Mouse (Mus musculus) E14TG2a.4 (cell line): ENCODE data around the gene Eif2b2.

ENCODE experiments used
- H3K27me3 ChIP-seq: 2 replicates; pipeline ENCODE4 v1.6.1; 2014; ENCODE audit warnings: low read length, control low read depth; ENCODE audit not compliant: insufficient read depth
- H3K36me3 ChIP-seq: 2 replicates; pipeline ENCODE4 v1.6.1; 2014; ENCODE audit warnings: low read length, control low read depth; ENCODE audit not compliant: insufficient read depth
- H3K4me1 ChIP-seq: replicated peaks from 2 replicates; pipeline ENCODE4 v1.6.1; 2014; ENCODE audit warnings: low read depth, low read length, control low read depth
- H3K4me3 ChIP-seq: replicated peaks from 2 replicates; pipeline ENCODE4 v1.5.1; 2014; ENCODE audit warnings: mild to moderate bottlenecking, low read length
- H3K9me3 ChIP-seq: 2 replicates; pipeline ENCODE4 v1.6.1; 2014; ENCODE audit warnings: low read length, control low read depth
- CTCF ChIP-seq: conservative IDR thresholded peaks from 2 replicates; pipeline ENCODE4 v1.5.1; 2014; ENCODE audit warnings: low read length
- NANOG ChIP-seq: IDR thresholded peaks from 2 replicates; pipeline ENCODE4 v1.6.1; 2014; ENCODE audit warnings: borderline replicate concordance, low read length, mixed read lengths
- POU5F1 ChIP-seq: IDR thresholded peaks from 2 replicates; pipeline ENCODE4 v1.6.1; 2014; ENCODE audit warnings: low read length, borderline replicate concordance

Gene Eif2b2

DNA sequence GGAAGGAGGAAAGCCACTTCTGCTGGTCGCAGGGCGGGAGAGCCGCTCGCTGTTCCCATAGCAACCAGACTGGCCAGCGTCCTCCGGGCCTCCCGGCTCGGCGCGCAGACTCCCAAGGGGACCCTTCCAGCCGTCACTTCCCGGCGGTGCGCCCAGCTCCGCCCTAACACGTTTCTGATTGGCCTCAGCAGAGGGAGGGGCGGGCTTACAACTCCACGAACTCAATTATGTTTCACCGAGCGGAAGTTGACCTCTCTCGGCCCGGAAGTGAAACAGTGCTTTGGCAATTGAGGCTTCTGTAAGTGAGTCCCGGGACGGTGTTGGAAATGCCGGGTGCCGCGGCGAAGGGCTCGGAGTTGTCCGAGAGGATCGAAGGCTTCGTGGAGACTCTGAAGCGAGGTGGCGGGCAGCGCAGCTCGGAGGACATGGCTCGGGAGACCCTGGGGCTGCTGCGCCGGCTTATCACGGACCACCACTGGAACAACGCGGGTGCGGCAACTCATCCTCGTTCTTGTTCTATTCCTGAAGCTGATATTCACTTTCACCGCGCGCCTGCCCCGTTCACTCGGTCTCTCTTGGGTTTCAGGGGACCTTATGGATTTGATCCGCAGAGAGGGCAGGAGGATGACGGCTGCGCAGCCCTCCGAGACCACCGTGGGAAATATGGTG lies at the start of gene Eif2b2:
Gene Eif2b2, plus strand, starts transcription at position 246 of the 669 bp plus-strand sequence.
- no peaks in the 10 kb centered on the region for H3K27me3 ChIP-seq
- peak within 1 kb of the TSS; percentile 96 for H3K4me3 ChIP-seq
- TF ChIP-seq POU5F1 (no peak), CTCF (no peak), NANOG (no peak)
- H3K9me3 ChIP-seq, result no peaks in the 10 kb centered on the region
- H3K36me3 ChIP-seq, result peaks cover 38% of the 10 kb centered on the region
- peaks cover 32% of the 10 kb centered on the region for H3K4me1 ChIP-seq

DNA sequence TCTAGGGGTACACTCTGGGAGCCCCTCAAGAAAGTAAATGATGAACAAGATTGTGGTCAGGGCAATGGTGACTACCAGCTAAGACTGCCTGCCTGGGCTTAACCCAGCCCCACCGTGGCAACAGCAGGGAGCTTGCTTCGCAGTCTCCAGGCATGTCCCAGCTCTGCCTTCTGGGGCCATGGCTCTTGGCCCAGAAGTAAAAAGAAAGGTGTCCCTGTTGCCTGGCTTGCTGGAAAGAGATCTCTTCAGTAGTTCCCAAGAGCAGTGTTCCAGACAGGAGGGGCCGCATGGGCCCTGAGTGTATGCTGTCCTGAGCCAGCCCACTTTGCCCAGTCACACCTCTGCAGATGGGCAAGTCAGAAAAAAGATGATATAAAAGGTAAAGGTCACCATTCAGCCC lies 49.4 kb upstream of the Eif2b2 start:
- no peak for TF ChIP-seq NANOG
- no peak for TF ChIP-seq CTCF
- no peak for TF ChIP-seq POU5F1
- peaks cover 25% of the 10 kb centered on the region for H3K4me1 ChIP-seq
- no peaks in the 10 kb centered on the region for H3K36me3 ChIP-seq
- peaks cover 59% of the 10 kb centered on the region for H3K27me3 ChIP-seq
- H3K9me3 ChIP-seq, result 0 out of 2 replicates have a peak, but pooled peaks cover 4% of the 10 kb centered on the region
- peak overlapping the region; percentile 71; the same call in 1 of the 2 replicates for H3K4me3 ChIP-seq

DNA sequence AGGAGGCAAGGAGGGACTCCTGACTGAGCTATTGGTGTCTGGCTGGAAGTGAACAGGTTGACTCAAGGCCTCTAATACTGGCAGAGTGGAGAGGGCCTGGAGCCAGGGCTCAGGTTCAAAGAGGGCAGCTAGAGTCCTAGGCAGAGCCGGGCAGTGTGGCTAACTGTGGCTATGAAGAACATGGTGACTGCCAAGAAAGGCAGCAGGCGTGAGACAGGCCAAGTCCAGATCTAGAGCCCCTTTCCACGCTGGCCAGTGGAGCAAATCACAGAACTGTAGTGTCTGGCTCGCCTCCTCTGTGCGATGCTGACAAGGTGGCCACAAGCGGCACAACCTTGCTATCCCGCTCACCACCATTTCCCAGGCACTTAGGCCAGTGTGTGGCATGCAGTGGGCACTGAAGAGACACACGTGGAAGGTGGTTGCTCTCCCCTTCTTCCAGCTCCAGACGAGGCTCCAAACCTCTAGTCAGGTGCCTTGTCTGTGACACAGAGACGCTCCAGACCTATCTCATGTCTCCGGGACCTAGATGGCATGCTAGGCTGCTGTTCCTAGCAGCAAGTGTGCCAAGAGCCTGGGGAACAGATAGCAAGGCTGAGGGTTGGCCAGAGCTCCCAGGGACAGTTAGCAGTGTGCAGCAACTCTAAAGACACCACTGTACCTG lies 48.9 kb upstream of the Eif2b2 start:
- no peak for TF ChIP-seq CTCF
- TF ChIP-seq NANOG, result no peak
- no peak for TF ChIP-seq POU5F1
- Histone ChIP-seq H3K36me3 (no peaks in the 10 kb centered on the region), H3K4me1 (peaks cover 25% of the 10 kb centered on the region), H3K4me3 (no peak overlapping the region), H3K9me3 (0 out of 2 replicates have a peak, but pooled peaks cover 4% of the 10 kb centered on the region), H3K27me3 (peaks cover 64% of the 10 kb centered on the region)

- Histone ChIP-seq H3K27me3 (peaks cover 70% of the 10 kb centered on the region), H3K36me3 (no peaks in the 10 kb centered on the region), H3K4me3 (no peak overlapping the region), H3K4me1 (peaks cover 30% of the 10 kb centered on the region), H3K9me3 (0 out of 2 replicates have a peak, but pooled peaks cover 4% of the 10 kb centered on the region)
- no peak for TF ChIP-seq NANOG
- no peak for TF ChIP-seq CTCF
- no peak for TF ChIP-seq POU5F1
Observed at GRCm38 (mm10) chr12:85170948-85171307, 48.4 kb upstream of the Eif2b2 start.

- no peak for TF ChIP-seq CTCF
- Histone ChIP-seq H3K9me3 (0 out of 2 replicates have a peak, but pooled peaks cover 4% of the 10 kb centered on the region), H3K4me1 (peaks cover 43% of the 10 kb centered on the region), H3K27me3 (peaks cover 85% of the 10 kb centered on the region), H3K4me3 (no peak overlapping the region), H3K36me3 (no peaks in the 10 kb centered on the region)
Observed at GRCm38 (mm10) chr12:85174016-85174415, 45.3 kb upstream of the Eif2b2 start.

DNA sequence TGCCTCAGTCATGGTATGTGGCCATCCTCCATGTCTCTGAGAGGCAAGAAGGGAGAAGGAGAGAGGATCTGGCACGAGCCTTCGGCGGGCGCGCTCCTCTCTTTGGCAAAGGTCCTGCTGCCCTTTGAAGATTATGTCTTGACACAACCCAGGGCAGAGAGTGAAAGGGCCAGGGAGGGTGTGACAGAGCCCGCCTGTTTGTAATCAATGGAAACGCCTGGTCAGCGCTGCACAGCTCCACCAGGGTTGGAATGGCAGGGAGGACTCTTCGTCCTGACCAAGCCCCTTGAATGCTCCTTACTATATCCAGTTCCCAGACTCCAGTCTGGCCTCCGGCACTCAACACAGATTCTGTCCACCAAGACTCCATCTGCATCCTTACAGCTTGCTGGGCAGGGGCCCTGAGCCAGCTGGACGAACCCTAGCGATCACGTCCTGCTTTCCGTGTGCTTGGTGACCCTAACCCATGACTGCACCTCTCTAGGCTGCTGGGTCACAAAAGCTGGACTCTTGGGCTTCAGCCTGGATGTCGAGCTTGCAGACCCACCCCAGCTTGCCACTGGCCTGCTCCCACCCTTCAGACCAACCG lies 44.1 kb upstream of the Eif2b2 start:
- peaks cover 33% of the 10 kb centered on the region for H3K4me1 ChIP-seq
- no peak for TF ChIP-seq NANOG
- no peak for TF ChIP-seq CTCF
- no peak for TF ChIP-seq POU5F1
- H3K27me3 ChIP-seq, result peaks cover 88% of the 10 kb centered on the region
- H3K9me3 ChIP-seq, result no peaks in the 10 kb centered on the region
- no peaks in the 10 kb centered on the region for H3K36me3 ChIP-seq
- H3K4me3 ChIP-seq, result peak overlapping the region; percentile 39; the same call in 1 of the 2 replicates

- peaks cover 31% of the 10 kb centered on the region for H3K4me1 ChIP-seq
- H3K9me3 ChIP-seq, result no peaks in the 10 kb centered on the region
- TF ChIP-seq NANOG (no peak), CTCF (no peak), POU5F1 (no peak)
Observed at GRCm38 (mm10) chr12:85175926-85176845, 43.1 kb upstream of the Eif2b2 start.

GRCm38 (mm10) chr12:85176846-85177523 lies 42.3 kb upstream of the Eif2b2 start:
- Histone ChIP-seq H3K4me1 (peaks cover 35% of the 10 kb centered on the region), H3K9me3 (no peaks in the 10 kb centered on the region)

More at GRCm38 (mm10) chr12:85175926-85176845, 43.1 kb upstream of the Eif2b2 start:
- Histone ChIP-seq H3K27me3 (peaks cover 88% of the 10 kb centered on the region), H3K4me3 (peak overlapping the region; percentile 39), H3K36me3 (no peaks in the 10 kb centered on the region)

More at GRCm38 (mm10) chr12:85176846-85177523, 42.3 kb upstream of the Eif2b2 start:
- TF ChIP-seq NANOG, result no peak
- no peak for TF ChIP-seq POU5F1
- no peak for TF ChIP-seq CTCF
- no peaks in the 10 kb centered on the region for H3K36me3 ChIP-seq
- H3K4me3 ChIP-seq, result peak overlapping the region; percentile 62
- H3K27me3 ChIP-seq, result peaks cover 89% of the 10 kb centered on the region
